Comparison of ENCODE assay signal across 10 mouse cellular contexts in the genomic region with DNA sequence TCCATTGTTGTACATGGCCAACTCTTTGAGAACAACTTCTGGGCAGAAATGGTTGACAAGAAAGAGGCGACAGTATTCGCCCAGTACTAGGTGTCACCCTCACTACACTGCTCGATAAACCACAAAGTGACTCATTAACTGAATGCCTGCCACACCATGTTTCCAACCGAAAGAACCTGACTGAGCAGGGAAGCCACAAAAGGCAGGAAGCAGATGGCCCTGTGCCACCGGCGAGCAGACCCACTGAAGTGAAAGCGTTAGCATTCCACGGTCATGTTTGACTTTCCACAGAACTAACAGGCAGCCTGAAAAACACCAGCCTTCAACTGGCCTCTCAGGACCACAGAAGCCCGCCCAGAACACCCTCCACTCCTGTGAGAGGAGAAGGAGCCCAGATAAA. TPM values are rescaled to one million over a fixed set of nuclear protein-coding genes. Genes with fewer than 3 reads are reported as not detected.
DNase-seq lines count a peak whose midpoint lies in the region; ATAC-seq and TF ChIP-seq lines count a peak whose summit lies in the region.
"Had no signal": no experiment of that assay in that cellular context is flagged by ENCODE, and none has a peak within 500 bp of the region (broad histone marks: within the 10 kb centered on the region; RNA-seq: fewer than 3 reads in every experiment).

No protein-coding gene starts in this region.

- no peak overlapping the region for H3K4me2 ChIP-seq in liver, embryonic 12.5 days
- no peak overlapping the region for H3K4me2 ChIP-seq in liver, embryonic 11.5 days
- H3K4me2 ChIP-seq in midbrain, embryonic 11.5 days = no peak overlapping the region
- H3K4me2 ChIP-seq in hindbrain, embryonic 12.5 days (replicated peaks) = no peak overlapping the region

- no peak; the same call in 1 of the 2 replicates for ATAC-seq in liver, embryonic 12.5 days
- no peak for ATAC-seq in liver, embryonic 11.5 days (replicated peaks; ENCODE audit: low FRiP score)
- ATAC-seq in granulocyte monocyte progenitor cell, adult 5-6 weeks (replicated peaks; ENCODE audit: poor library complexity, severe bottlenecking) = peak; percentile 86
- ATAC-seq in midbrain, embryonic 11.5 days (ENCODE audit: low FRiP score) = no peak
- no peak for ATAC-seq in hindbrain, embryonic 12.5 days (ENCODE audit: low FRiP score)
- ATAC-seq: midbrain, embryonic 16.5 days had no signal

- 46% methylated on average over 9 of the region's 9 CpGs for WGBS in liver, embryonic 12.5 days (ENCODE audit: insufficient replicate concordance)
- 57% methylated on average over 9 of the region's 9 CpGs for WGBS in liver, embryonic 11.5 days
- WGBS in lung, adult 2 months = 45% methylated on average over 9 of the region's 9 CpGs
- 94% methylated on average over 9 of the region's 9 CpGs for WGBS in midbrain, embryonic 11.5 days
- 89% methylated on average over 9 of the region's 9 CpGs for WGBS in hindbrain, embryonic 12.5 days

- no peak overlapping the region for H3K9ac ChIP-seq in liver, embryonic 12.5 days
- no peak overlapping the region for H3K9ac ChIP-seq in liver, embryonic 11.5 days (ENCODE audit: low read depth, low read length)
- H3K9ac ChIP-seq in midbrain, embryonic 11.5 days (ENCODE audit: low read length) = no peak overlapping the region
- no peak overlapping the region for H3K9ac ChIP-seq in hindbrain, embryonic 12.5 days

- peaks cover 100% of the 10 kb centered on the region for H3K36me3 ChIP-seq in liver, embryonic 12.5 days
- H3K36me3 ChIP-seq in liver, embryonic 11.5 days (ENCODE audit: control insufficient read depth, insufficient read depth, low read length) = peaks cover 65% of the 10 kb centered on the region
- H3K36me3 ChIP-seq in splenic B cell, adult 2 months (ENCODE audit: control insufficient read depth, insufficient read depth, low read length, poor library complexity, severe bottlenecking) = peaks cover 2% of the 10 kb centered on the region
- peaks cover 24% of the 10 kb centered on the region for H3K36me3 ChIP-seq in midbrain, embryonic 11.5 days (ENCODE audit: control insufficient read depth, insufficient read depth, low read length)
- H3K36me3 ChIP-seq in hindbrain, embryonic 12.5 days = peaks cover 93% of the 10 kb centered on the region

- no peak for TF ChIP-seq POLR2A in lung, adult 2 months (IDR thresholded peaks at IDR 0.05; ENCODE audit: borderline replicate concordance, extremely low read depth, low read depth, low read length)

- no peak for DNase-seq in liver, embryonic 11.5 days (ENCODE audit: low spot score)
- DNase-seq in lung, adult 2 months = peak; percentile 41
- DNase-seq in splenic B cell, adult 2 months (ENCODE audit: low read depth, low spot score) = peak; percentile 8
- DNase-seq in midbrain, embryonic 11.5 days (ENCODE audit: low spot score, missing footprints) = no peak
- DNase-seq in spleen, postnatal 14 days (ENCODE audit: low spot score in 2 of 2) = no peak
- DNase-seq: layer of hippocampus, adult 9-11 months had no signal

- no peaks in the 10 kb centered on the region for H3K27me3 ChIP-seq in liver, embryonic 12.5 days (replicated peaks)
- no peaks in the 10 kb centered on the region for H3K27me3 ChIP-seq in liver, embryonic 11.5 days (replicated peaks; ENCODE audit: control insufficient read depth, insufficient read depth, low read length)
- no peaks in the 10 kb centered on the region for H3K27me3 ChIP-seq in splenic B cell, adult 2 months (ENCODE audit: control insufficient read depth, insufficient read depth, low read length, poor library complexity, severe bottlenecking)
- H3K27me3 ChIP-seq in midbrain, embryonic 11.5 days (ENCODE audit: control insufficient read depth, insufficient read depth, low read length) = no peaks in the 10 kb centered on the region
- no peaks in the 10 kb centered on the region for H3K27me3 ChIP-seq in hindbrain, embryonic 12.5 days

- peak overlapping the region; percentile 64; the same call in 1 of the 2 replicates for H3K27ac ChIP-seq in liver, embryonic 12.5 days
- no peak overlapping the region for H3K27ac ChIP-seq in liver, embryonic 11.5 days (ENCODE audit: low read depth, low read length)
- no peak overlapping the region for H3K27ac ChIP-seq in midbrain, embryonic 11.5 days (ENCODE audit: low read depth, low read length)
- no peak overlapping the region for H3K27ac ChIP-seq in hindbrain, embryonic 12.5 days

- H3K9me3 ChIP-seq in liver, embryonic 12.5 days (replicated peaks) = no peaks in the 10 kb centered on the region
- H3K9me3 ChIP-seq in liver, embryonic 11.5 days (ENCODE audit: control insufficient read depth, low read length) = no peaks in the 10 kb centered on the region
- H3K9me3 ChIP-seq in midbrain, embryonic 11.5 days (ENCODE audit: control insufficient read depth, low read length) = no peaks in the 10 kb centered on the region
- no peaks in the 10 kb centered on the region for H3K9me3 ChIP-seq in hindbrain, embryonic 12.5 days (replicated peaks)

- peaks cover 14% of the 10 kb centered on the region for H3K4me1 ChIP-seq in liver, embryonic 12.5 days
- H3K4me1 ChIP-seq in liver, embryonic 11.5 days (replicated peaks; ENCODE audit: control insufficient read depth, insufficient read depth, low read length) = 0 out of 2 replicates have a peak, but pooled peaks cover 3% of the 10 kb centered on the region
- no peaks in the 10 kb centered on the region for H3K4me1 ChIP-seq in lung, adult 2 months (ENCODE audit: control insufficient read depth, insufficient read depth, low read length)
- no peaks in the 10 kb centered on the region for H3K4me1 ChIP-seq in midbrain, embryonic 11.5 days (ENCODE audit: control insufficient read depth, insufficient read depth, low read length)
- H3K4me1 ChIP-seq in hindbrain, embryonic 12.5 days = no peaks in the 10 kb centered on the region

- TF ChIP-seq CTCF in lung, adult 2 months (IDR thresholded peaks at IDR 0.05; ENCODE audit: insufficient read depth, low read length) = no peak

- H3K4me3 ChIP-seq in liver, embryonic 12.5 days = no peak overlapping the region
- H3K4me3 ChIP-seq in liver, embryonic 11.5 days (ENCODE audit: low read depth, low read length) = no peak overlapping the region
- H3K4me3 ChIP-seq in lung, adult 2 months (replicated peaks; ENCODE audit: extremely low read depth, low read depth, low read length) = no peak overlapping the region
- H3K4me3 ChIP-seq in midbrain, embryonic 11.5 days (ENCODE audit: low read depth, low read length) = no peak overlapping the region
- no peak overlapping the region for H3K4me3 ChIP-seq in hindbrain, embryonic 12.5 days

RNA-seq across cellular contexts. Expression of gene Evpl, which starts 16.8 kb away (rescaled TPM):
- 0.30 and 0.31 TPM in 2 replicates for polyA plus RNA-seq in liver, embryonic 12.5 days (2016; fragmentation: Nextera tagmentation; extraction: Ambion mirVana)
- 0.56 TPM in 2 replicates for polyA plus RNA-seq in liver, embryonic 11.5 days (2014; fragmentation: Nextera tagmentation; extraction: Ambion mirVana)
- 0.13 and 0.58 TPM in 2 replicates for total RNA-seq in granulocyte monocyte progenitor cell, adult 5-6 weeks (2014; fragmentation: Nextera tagmentation)
- 1.5 and 1.7 TPM in 2 replicates for total RNA-seq in granulocyte monocyte progenitor cell, adult 5-6 weeks (2017)
- 3.6 and 16.8 TPM in 2 replicates for polyA plus RNA-seq in lung, adult 2 months (2012; rRNA removed)
- polyA plus RNA-seq in midbrain, embryonic 11.5 days (2014; fragmentation: Nextera tagmentation; extraction: Ambion mirVana) = 0.26 TPM in 2 replicates
- polyA plus RNA-seq in hindbrain, embryonic 12.5 days (2016; fragmentation: Nextera tagmentation; extraction: Ambion mirVana) = 1.0 and 1.3 TPM in 2 replicates

RNA-seq across cellular contexts. Expression of gene Srp68, which starts 19.4 kb away (rescaled TPM):
- 66.4 and 66.8 TPM in 2 replicates for polyA plus RNA-seq in liver, embryonic 12.5 days (2016; fragmentation: Nextera tagmentation; extraction: Ambion mirVana)
- polyA plus RNA-seq in liver, embryonic 11.5 days (2014; fragmentation: Nextera tagmentation; extraction: Ambion mirVana) = 88.4 and 89.4 TPM in 2 replicates
- 104 and 123 TPM in 2 replicates for total RNA-seq in granulocyte monocyte progenitor cell, adult 5-6 weeks (2014; fragmentation: Nextera tagmentation)
- total RNA-seq in granulocyte monocyte progenitor cell, adult 5-6 weeks (2017) = 75.2 and 75.7 TPM in 2 replicates
- 29.7 and 42.9 TPM in 2 replicates for polyA plus RNA-seq in lung, adult 2 months (2012; rRNA removed)
- 72.8 and 78.6 TPM in 2 replicates for polyA plus RNA-seq in midbrain, embryonic 11.5 days (2014; fragmentation: Nextera tagmentation; extraction: Ambion mirVana)
- 85.2 and 88.0 TPM in 2 replicates for polyA plus RNA-seq in hindbrain, embryonic 12.5 days (2016; fragmentation: Nextera tagmentation; extraction: Ambion mirVana)

RNA-seq across cellular contexts. Expression of gene Galr2, which starts 26.1 kb away (rescaled TPM):
- polyA plus RNA-seq in liver, embryonic 12.5 days (2016; fragmentation: Nextera tagmentation; extraction: Ambion mirVana) = not detected in 2 replicates
- polyA plus RNA-seq in liver, embryonic 11.5 days (2014; fragmentation: Nextera tagmentation; extraction: Ambion mirVana) = 0.11 TPM in 1 of 2 replicates, not detected in the other
- total RNA-seq in granulocyte monocyte progenitor cell, adult 5-6 weeks (2014; fragmentation: Nextera tagmentation) = not detected in 2 replicates
- total RNA-seq in granulocyte monocyte progenitor cell, adult 5-6 weeks (2017) = 0.09 TPM in 1 of 2 replicates, not detected in the other
- polyA plus RNA-seq in lung, adult 2 months (2012; rRNA removed) = 0.10 and 0.18 TPM in 2 replicates
- 0.07 and 0.34 TPM in 2 replicates for polyA plus RNA-seq in midbrain, embryonic 11.5 days (2014; fragmentation: Nextera tagmentation; extraction: Ambion mirVana)
- polyA plus RNA-seq in hindbrain, embryonic 12.5 days (2016; fragmentation: Nextera tagmentation; extraction: Ambion mirVana) = 0.53 and 0.56 TPM in 2 replicates

RNA-seq across cellular contexts. Expression of gene Exoc7, which starts 52.4 kb away (rescaled TPM):
- 29.7 and 31.8 TPM in 2 replicates for polyA plus RNA-seq in liver, embryonic 12.5 days (2016; fragmentation: Nextera tagmentation; extraction: Ambion mirVana)
- polyA plus RNA-seq in liver, embryonic 11.5 days (2014; fragmentation: Nextera tagmentation; extraction: Ambion mirVana) = 47.4 and 51.3 TPM in 2 replicates
- total RNA-seq in granulocyte monocyte progenitor cell, adult 5-6 weeks (2014; fragmentation: Nextera tagmentation) = 23.0 and 45.3 TPM in 2 replicates
- 30.1 and 36.6 TPM in 2 replicates for total RNA-seq in granulocyte monocyte progenitor cell, adult 5-6 weeks (2017)
- 29.9 and 33.2 TPM in 2 replicates for polyA plus RNA-seq in lung, adult 2 months (2012; rRNA removed)
- polyA plus RNA-seq in midbrain, embryonic 11.5 days (2014; fragmentation: Nextera tagmentation; extraction: Ambion mirVana) = 59.9 and 61.3 TPM in 2 replicates
- polyA plus RNA-seq in hindbrain, embryonic 12.5 days (2016; fragmentation: Nextera tagmentation; extraction: Ambion mirVana) = 82.8 and 89.1 TPM in 2 replicates

RNA-seq across cellular contexts. Expression of gene Acox1, which starts 55.8 kb away (rescaled TPM):
- 15.3 and 19.7 TPM in 2 replicates for polyA plus RNA-seq in liver, embryonic 12.5 days (2016; fragmentation: Nextera tagmentation; extraction: Ambion mirVana)
- polyA plus RNA-seq in liver, embryonic 11.5 days (2014; fragmentation: Nextera tagmentation; extraction: Ambion mirVana) = 22.7 and 23.6 TPM in 2 replicates
- total RNA-seq in granulocyte monocyte progenitor cell, adult 5-6 weeks (2014; fragmentation: Nextera tagmentation) = 23.6 and 29.4 TPM in 2 replicates
- 15.0 and 16.0 TPM in 2 replicates for total RNA-seq in granulocyte monocyte progenitor cell, adult 5-6 weeks (2017)
- 45.6 and 67.9 TPM in 2 replicates for polyA plus RNA-seq in lung, adult 2 months (2012; rRNA removed)
- polyA plus RNA-seq in midbrain, embryonic 11.5 days (2014; fragmentation: Nextera tagmentation; extraction: Ambion mirVana) = 32.8 and 36.1 TPM in 2 replicates
- 43.8 and 45.9 TPM in 2 replicates for polyA plus RNA-seq in hindbrain, embryonic 12.5 days (2016; fragmentation: Nextera tagmentation; extraction: Ambion mirVana)

Comparison
In these comparisons a context has a peak if more than half of its experiments do, and no peak if none do; other contexts are left out.
1. DNase-seq: peak in lung, adult 2 months (single experiment) and splenic B cell, adult 2 months (single experiment); none in liver, embryonic 11.5 days (single experiment), midbrain, embryonic 11.5 days (single experiment) and spleen, postnatal 14 days (0 of 2).